Mouse (Mus musculus) MEL (cell line): Measurements from ENCODE around the gene Cdh24. TPM values are rescaled to one million over a fixed set of nuclear protein-coding genes. Genes with fewer than 3 reads are reported as not detected.

Source experiments
- DNase-seq: peaks from one replicate; pipeline ENCODE4 v3.0.0; 2011; ENCODE audit warnings: low read depth, low spot score
- H3K27ac ChIP-seq: 2 replicates; pipeline ENCODE4 v1.5.1; 2012; ENCODE audit warnings: low read depth, mild to moderate bottlenecking, control low read depth, low read length, moderate library complexity; ENCODE audit not compliant: control insufficient read depth
- H3K27me3 ChIP-seq, 2 experiments: fragments of 150-350 bp in 1 of 2; sonication (generic) in 1 of 2; 2 replicates each; pipeline ENCODE4 v1.6.1; 2012; ENCODE audit warnings: low read length in 2 of 2, mild to moderate bottlenecking in 2 of 2, improper control_type of control experiment in 1 of 2, moderate library complexity in 1 of 2; ENCODE audit not compliant: insufficient read depth in 2 of 2, control insufficient read depth in 1 of 2
- H3K36me3 ChIP-seq, 2 experiments: 2 replicates each; pipeline ENCODE4 v1.6.1; 2012 to 2014; ENCODE audit warnings: low read length in 2 of 2, improper control_type of control experiment in 1 of 2, inconsistent platforms in 1 of 2, mild to moderate bottlenecking in 1 of 2; ENCODE audit not compliant: insufficient read depth in 2 of 2, control insufficient read depth in 1 of 2
- H3K4me1 ChIP-seq, 2 experiments: fragments of 150-350 bp in 1 of 2; sonication (generic) in 1 of 2; 2 replicates each; pipeline ENCODE4 v1.6.1; 2012; ENCODE audit warnings: low read length in 2 of 2, improper control_type of control experiment in 1 of 2, mild to moderate bottlenecking in 1 of 2; ENCODE audit not compliant: insufficient read depth in 2 of 2, control insufficient read depth in 1 of 2
- H3K4me3 ChIP-seq, 2 experiments: fragments of 150-350 bp in 1 of 2; sonication (generic) in 1 of 2; 2 replicates each; pipeline ENCODE4 v1.5.1; 2012; ENCODE audit warnings: low read depth in 2 of 2, low read length in 2 of 2, mild to moderate bottlenecking in 2 of 2, moderate library complexity in 2 of 2, control low read depth in 1 of 2, improper control_type of control experiment in 1 of 2; ENCODE audit not compliant: control insufficient read depth in 1 of 2, insufficient read depth in 1 of 2
- H3K79me2 ChIP-seq: 2 replicates; pipeline ENCODE4 v1.6.1; 2012; ENCODE audit warnings: mild to moderate bottlenecking, low read length, moderate library complexity; ENCODE audit not compliant: control insufficient read depth, poor library complexity, insufficient read depth
- H3K9ac ChIP-seq: 2 replicates; pipeline ENCODE4 v1.6.1; 2012; ENCODE audit warnings: low read depth, mild to moderate bottlenecking, control low read depth, low read length, moderate library complexity; ENCODE audit not compliant: control insufficient read depth, poor library complexity, severe bottlenecking
- H3K9me3 ChIP-seq: fragments of 150-350 bp; sonication (generic); replicated peaks from 2 replicates; pipeline ENCODE4 v1.6.1; 2012; ENCODE audit warnings: mild to moderate bottlenecking, low read length, improper control_type of control experiment, moderate library complexity; ENCODE audit not compliant: insufficient read depth
- BHLHE40 ChIP-seq: IDR thresholded peaks from 2 replicates; pipeline ENCODE4 v1.6.1; 2012; ENCODE audit warnings: low read depth, mild to moderate bottlenecking, inconsistent platforms, low read length, improper control_type of control experiment, borderline replicate concordance
- CHD1 ChIP-seq: IDR thresholded peaks from 2 replicates; pipeline ENCODE4 v1.6.1; 2012; ENCODE audit warnings: low read depth, mild to moderate bottlenecking, inconsistent platforms, low read length, improper control_type of control experiment
- CHD2 ChIP-seq: IDR thresholded peaks from 2 replicates; pipeline ENCODE4 v1.6.1; 2011; ENCODE audit warnings: low read length, improper control_type of control experiment
- ELF1 ChIP-seq: IDR thresholded peaks from 2 replicates; pipeline ENCODE4 v1.6.1; 2014; ENCODE audit warnings: low read depth, mild to moderate bottlenecking, inconsistent platforms, low read length, improper control_type of control experiment, moderate library complexity
- EP300 ChIP-seq, 2 experiments: IDR thresholded peaks; 2 replicates each; pipeline ENCODE4 v1.6.1; 2011; ENCODE audit warnings: improper control_type of control experiment in 2 of 2, low read length in 2 of 2, low read depth in 1 of 2, mild to moderate bottlenecking in 1 of 2
- ETS1 ChIP-seq: IDR thresholded peaks from 2 replicates; pipeline ENCODE4 v1.6.1; 2012; ENCODE audit warnings: low read depth, mild to moderate bottlenecking, inconsistent platforms, low read length, improper control_type of control experiment, moderate library complexity
- GABPA ChIP-seq: IDR thresholded peaks from 2 replicates; pipeline ENCODE4 v1.6.1; 2012; ENCODE audit warnings: low read depth, mild to moderate bottlenecking, inconsistent platforms, low read length, improper control_type of control experiment, moderate library complexity
- GATA1 ChIP-seq: IDR thresholded peaks from 2 replicates; pipeline ENCODE4 v1.6.1; 2011; ENCODE audit warnings: low read depth, low read length, improper control_type of control experiment
- HCFC1 ChIP-seq: IDR thresholded peaks from 2 replicates; pipeline ENCODE4 v1.6.1; 2012; ENCODE audit warnings: low read depth, mild to moderate bottlenecking, inconsistent platforms, low read length, improper control_type of control experiment, moderate library complexity
- JUND ChIP-seq: IDR thresholded peaks from 2 replicates; pipeline ENCODE4 v1.6.1; 2011; ENCODE audit warnings: low read depth, mild to moderate bottlenecking, improper control_type of control experiment, low read length
- KAT2A ChIP-seq: conservative IDR thresholded peaks from 2 replicates; pipeline ENCODE4 v1.6.1; 2012; ENCODE audit warnings: low read depth, low read length, improper control_type of control experiment, inconsistent platforms
- MAFK ChIP-seq: IDR thresholded peaks from 2 replicates; pipeline ENCODE4 v1.6.1; 2011; ENCODE audit warnings: low read depth, mild to moderate bottlenecking, low read length, improper control_type of control experiment, borderline replicate concordance
- MAX ChIP-seq: IDR thresholded peaks from 2 replicates; pipeline ENCODE4 v1.6.1; 2011; ENCODE audit warnings: low read length, improper control_type of control experiment
- MAZ ChIP-seq: IDR thresholded peaks from 2 replicates; pipeline ENCODE4 v1.6.1; 2012; ENCODE audit warnings: low read depth, mild to moderate bottlenecking, inconsistent platforms, low read length, improper control_type of control experiment
- MEF2A ChIP-seq: IDR thresholded peaks from 2 replicates; pipeline ENCODE4 v1.6.1; 2014; ENCODE audit warnings: low read depth, mild to moderate bottlenecking, inconsistent platforms, low read length, improper control_type of control experiment; ENCODE audit not compliant: poor library complexity, insufficient replicate concordance, severe bottlenecking; ENCODE audit errors: extremely low read depth
- MXI1 ChIP-seq: IDR thresholded peaks from 2 replicates; pipeline ENCODE4 v1.6.1; 2011; ENCODE audit warnings: mild to moderate bottlenecking, low read depth, low read length, improper control_type of control experiment
- MYB ChIP-seq: IDR thresholded peaks from 2 replicates; pipeline ENCODE4 v1.6.1; 2011; ENCODE audit warnings: mild to moderate bottlenecking, low read depth, low read length, improper control_type of control experiment
- MYC ChIP-seq: IDR thresholded peaks from 2 replicates; pipeline ENCODE4 v1.6.1; 2011; ENCODE audit warnings: low read depth, mild to moderate bottlenecking, low read length, improper control_type of control experiment, moderate library complexity
- NELFE ChIP-seq: IDR thresholded peaks from 2 replicates; pipeline ENCODE4 v1.6.1; 2011; ENCODE audit warnings: low read depth, low read length, improper control_type of control experiment
- NRF1 ChIP-seq: IDR thresholded peaks from 2 replicates; pipeline ENCODE4 v1.6.1; 2014; ENCODE audit warnings: low read depth, mild to moderate bottlenecking, inconsistent platforms, low read length, improper control_type of control experiment, moderate library complexity; ENCODE audit not compliant: poor library complexity, insufficient read depth, severe bottlenecking
- POLR2A ChIP-seq, 2 experiments: IDR thresholded peaks; 2 replicates each; pipeline ENCODE4 v1.6.1; 2011 to 2012; ENCODE audit warnings: low read length in 2 of 2, mild to moderate bottlenecking in 2 of 2, control low read depth in 1 of 2, improper control_type of control experiment in 1 of 2, low read depth in 1 of 2, moderate library complexity in 1 of 2; ENCODE audit not compliant: control insufficient read depth in 1 of 2, insufficient read depth in 1 of 2, poor library complexity in 1 of 2
- POLR2AphosphoS2 ChIP-seq: IDR thresholded peaks from 2 replicates; pipeline ENCODE4 v1.6.1; 2011; ENCODE audit warnings: low read length, improper control_type of control experiment
- POLR2AphosphoS5 ChIP-seq: IDR thresholded peaks from 2 replicates; pipeline ENCODE4 v1.6.1; 2012; ENCODE audit warnings: low read depth, borderline replicate concordance, mild to moderate bottlenecking, inconsistent platforms, low read length, moderate library complexity, mixed read lengths
- RAD21 ChIP-seq: IDR thresholded peaks from 2 replicates; pipeline ENCODE4 v1.6.1; 2011; ENCODE audit warnings: mild to moderate bottlenecking, low read depth, low read length, improper control_type of control experiment
- RCOR1 ChIP-seq: IDR thresholded peaks from 2 replicates; pipeline ENCODE4 v1.6.1; 2012; ENCODE audit warnings: low read depth, mild to moderate bottlenecking, inconsistent platforms, low read length, improper control_type of control experiment
- TBP ChIP-seq: IDR thresholded peaks from 2 replicates; pipeline ENCODE4 v1.8.0; 2011; ENCODE audit warnings: low read depth, low read length, improper control_type of control experiment
- TCF12 ChIP-seq: IDR thresholded peaks from 2 replicates; pipeline ENCODE4 v1.6.1; 2014; ENCODE audit warnings: low read depth, mild to moderate bottlenecking, inconsistent platforms, low read length, improper control_type of control experiment, moderate library complexity
- UBTF ChIP-seq: IDR thresholded peaks from 2 replicates; pipeline ENCODE4 v1.6.1; 2012; ENCODE audit warnings: low read depth, mild to moderate bottlenecking, inconsistent platforms, low read length, improper control_type of control experiment, moderate library complexity, borderline replicate concordance; ENCODE audit not compliant: insufficient read depth
- USF1 ChIP-seq: IDR thresholded peaks from 2 replicates; pipeline ENCODE4 v1.6.1; 2014; ENCODE audit warnings: low read depth, mild to moderate bottlenecking, inconsistent platforms, low read length, improper control_type of control experiment, moderate library complexity
- ZKSCAN1 ChIP-seq: IDR thresholded peaks from 2 replicates; pipeline ENCODE4 v1.6.1; 2012; ENCODE audit warnings: low read depth, mild to moderate bottlenecking, inconsistent platforms, low read length, improper control_type of control experiment, moderate library complexity
- ZMIZ1 ChIP-seq: IDR thresholded peaks from 2 replicates; pipeline ENCODE4 v1.6.1; 2012; ENCODE audit warnings: low read depth, mild to moderate bottlenecking, inconsistent platforms, low read length, improper control_type of control experiment, moderate library complexity
- polyA plus RNA-seq, 2 experiments: library from polyadenylated mRNA; stranded (reverse) in 1 of 2; unstranded in 1 of 2; fragments of >175 nt in 1 of 2; fragments of >200 nt in 1 of 2; gene quantifications; 2 replicates each; pipeline versions ENCODE4 v1.2.1 to v1.2.4; 2012; ENCODE audit warnings: low replicate concordance in 2 of 2, low read depth in 1 of 2; ENCODE audit not compliant: insufficient read length in 2 of 2, insufficient read depth in 1 of 2, missing spikeins in 1 of 2
- total RNA-seq: library from RNA; depleted of rRNA; stranded (reverse); fragments of 300-350 nt; gene quantifications from 2 replicates; pipeline ENCODE4 v1.2.3, GENCODE M21; 2012

The Cdh24 gene
- total and polyA plus RNA-seq, 3 experiments = 0.89 to 5.8 TPM; not detected in 1

- Histone ChIP-seq H3K27me3 (no peaks in the 10 kb centered on the region), H3K4me3 (no peak overlapping the region), H3K9ac (no peak overlapping the region), H3K4me1 (peaks cover 2 to 15% of the 10 kb centered on the region in 2 experiments; a peak in 2 of 4 replicates), H3K79me2 (peaks cover 3% of the 10 kb centered on the region; the same call in 1 of the 2 replicates), H3K36me3 (peaks cover 2 to 16% of the 10 kb centered on the region in 2 experiments; a peak in 3 of 4 replicates)
- DNase-seq = no peak
- no peak for TF ChIP-seq GATA1
- TF ChIP-seq TCF12 = no peak
- no peak for TF ChIP-seq EP300 (IDR thresholded peaks at IDR 0.05; ENCODE audit: low read depth in 1 of 2, low read length in 2 of 2)
- no peak for TF ChIP-seq ETS1
- TF ChIP-seq ELF1 = no peak
- no peak for TF ChIP-seq TBP
- no peak for TF ChIP-seq MXI1
- TF ChIP-seq UBTF = no peak
- no peak for TF ChIP-seq HCFC1
- no peak for TF ChIP-seq MAZ
- no peak for TF ChIP-seq NELFE
- no peak for TF ChIP-seq MYB
- no peak for TF ChIP-seq MAFK
- TF ChIP-seq POLR2AphosphoS2 = no peak
- TF ChIP-seq GABPA = no peak
- TF ChIP-seq NRF1 = no peak
- TF ChIP-seq, all 39 proteins: peak for 0
- no peak overlapping the region for H3K27ac ChIP-seq
- no peaks in the 10 kb centered on the region for H3K9me3 ChIP-seq
Observed at GRCm38 (mm10) chr14:54607226-54607625, 33.9 kb downstream of the Cdh24 start.

- Histone ChIP-seq H3K79me2 (peaks cover 3% of the 10 kb centered on the region; the same call in 1 of the 2 replicates), H3K4me1 (peaks cover 7 to 25% of the 10 kb centered on the region in 2 experiments), H3K9ac (peak within 1 kb of the TSS; percentile 82), H3K27ac (peak within 1 kb of the TSS; percentile 63), H3K4me3 (peak within 1 kb of the TSS; percentile 69 to 93), H3K9me3 (no peaks in the 10 kb centered on the region), H3K36me3 (peaks cover 0 to 27% of the 10 kb centered on the region in 2 experiments; a peak in 2 of 4 replicates), H3K27me3 (no peaks in the 10 kb centered on the region)
- DNase-seq = peak; percentile 88
- no peak for TF ChIP-seq ZKSCAN1
- no peak for TF ChIP-seq BHLHE40
- no peak for TF ChIP-seq MAX
- peak in 1 of 2 experiments; percentile 64; a peak in 2 of 4 replicates for TF ChIP-seq POLR2A (IDR thresholded peaks at IDR 0.05; ENCODE audit: control insufficient read depth in 1 of 2, insufficient read depth in 1 of 2, low read depth in 1 of 2, low read length in 2 of 2, poor library complexity in 1 of 2)
- TF ChIP-seq CHD1 = no peak
- TF ChIP-seq USF1 = no peak
- TF ChIP-seq POLR2AphosphoS5 = no peak; the same call in 1 of the 2 replicates
- TF ChIP-seq RCOR1 = no peak; the same call in 1 of the 2 replicates
- TF ChIP-seq ELF1 = no peak
- TF ChIP-seq HCFC1 = 0 out of 2 replicates have a peak, but pooled peaks have one; percentile 39
- no peak for TF ChIP-seq MEF2A
- no peak for TF ChIP-seq ZMIZ1
- no peak for TF ChIP-seq KAT2A
- peak; percentile 52 for TF ChIP-seq NELFE
- TF ChIP-seq JUND = no peak
- peak; percentile 37; the same call in 1 of the 2 replicates for TF ChIP-seq MAZ
- no peak for TF ChIP-seq MYC
- no peak for TF ChIP-seq RAD21
- TF ChIP-seq CHD2 = no peak
- no peak; the same call in 1 of the 2 replicates for TF ChIP-seq POLR2AphosphoS2
- TF ChIP-seq EP300 (IDR thresholded peaks at IDR 0.05; ENCODE audit: low read depth in 1 of 2, low read length in 2 of 2) = no peak
Observed at GRCm38 (mm10) chr14:54605752-54606321, 35.3 kb downstream of the Cdh24 start, which contains the start of gene 4931414P19Rik. 4931414P19Rik (minus strand) TSS chr14:54605993.
